Mouse (Mus musculus) liver, embryonic 11.5 days (tissue): ENCODE data around the gene Insm1. TPM values are rescaled to one million over a fixed set of nuclear protein-coding genes. Genes with fewer than 3 reads are reported as not detected.

Experiments
- ATAC-seq: fragments of 200-750 bp; cut with Nextera tagmentation; replicated peaks from 2 replicates; pipeline ENCODE4 v1.8.0; 2017; ENCODE audit warnings: moderate number of reproducible peaks, mild to moderate bottlenecking, moderate TSS enrichment, moderate library complexity; ENCODE audit not compliant: low FRiP score
- DNase-seq: peaks from one replicate; pipeline ENCODE4 v3.0.0-alpha.2; 2017; ENCODE audit warnings: low spot score
- H3K27ac ChIP-seq: fragments of 300-500 bp; sonication (generic); 2 replicates; pipeline ENCODE4 v1.5.1; 2014; ENCODE audit warnings: mild to moderate bottlenecking, low read depth, low read length, control low read depth
- H3K27me3 ChIP-seq: fragments of 300-500 bp; sonication (generic); replicated peaks from 2 replicates; pipeline ENCODE4 v1.6.1; 2014; ENCODE audit warnings: low read length, mixed read lengths; ENCODE audit not compliant: control insufficient read depth, insufficient read depth
- H3K36me3 ChIP-seq: fragments of 300-500 bp; sonication (generic); 2 replicates; pipeline ENCODE4 v1.6.1; 2014; ENCODE audit warnings: mild to moderate bottlenecking, low read length, moderate library complexity, mixed read lengths; ENCODE audit not compliant: control insufficient read depth, insufficient read depth
- H3K4me1 ChIP-seq: fragments of 300-500 bp; sonication (generic); replicated peaks from 2 replicates; pipeline ENCODE4 v1.6.1; 2014; ENCODE audit warnings: low read length, mixed read lengths; ENCODE audit not compliant: control insufficient read depth, insufficient read depth
- H3K4me2 ChIP-seq: fragments of 300-500 bp; sonication (generic); 2 replicates; pipeline ENCODE4 v1.6.1; 2014; ENCODE audit warnings: mild to moderate bottlenecking, control low read depth, moderate library complexity
- H3K4me3 ChIP-seq: fragments of 300-500 bp; sonication (generic); 2 replicates; pipeline ENCODE4 v1.5.1; 2014; ENCODE audit warnings: low read depth, low read length, control low read depth
- H3K9ac ChIP-seq: fragments of 300-500 bp; sonication (generic); 2 replicates; pipeline ENCODE4 v1.6.1; 2014; ENCODE audit warnings: low read depth, low read length, control low read depth
- H3K9me3 ChIP-seq: fragments of 300-500 bp; sonication (generic); 2 replicates; pipeline ENCODE4 v1.6.1; 2016; ENCODE audit warnings: low read length, inconsistent platforms, mixed read lengths; ENCODE audit not compliant: control insufficient read depth
- WGBS: fragments of 180-500 bp; shearing (Covaris S2); extraction: QIAGEN DNeasy Blood & Tissue Kit; methylation state at CpG from one replicate; pipeline ENCODE4 v1.1.7; 2014; 5-methylcytosine and 5-hydroxymethylcytosine counted together
- polyA plus RNA-seq: library from polyadenylated mRNA; unstranded; fragments of >200 nt; fragmentation: Nextera tagmentation; extraction: Ambion mirVana; gene quantifications from 2 replicates; pipeline ENCODE4 v1.2.1, GENCODE M21; 2014

Gene Insm1
- polyA plus RNA-seq, 1 experiment from 2014 or later: not detected

- DNase-seq: no peak
- H3K4me1 ChIP-seq: peaks cover 4% of the 10 kb centered on the region; the same call in 1 of the 2 replicates
- no peaks in the 10 kb centered on the region for H3K36me3 ChIP-seq
- H3K4me3 ChIP-seq: no peak overlapping the region
- no peak overlapping the region for H3K27ac ChIP-seq
- H3K9me3 ChIP-seq: no peaks in the 10 kb centered on the region
- no peak overlapping the region for H3K9ac ChIP-seq
- no peaks in the 10 kb centered on the region for H3K27me3 ChIP-seq
- ATAC-seq: no peak
- no peak overlapping the region for H3K4me2 ChIP-seq
These were observed 41.2 kb downstream of the Insm1 start for GRCm38 (mm10) chr2:146262966-146263365.

GRCm38 (mm10) chr2:146265045-146265444, 43.3 kb downstream of the Insm1 start:
- no peak overlapping the region for H3K4me2 ChIP-seq
- H3K9ac ChIP-seq: no peak overlapping the region
- no peak overlapping the region for H3K27ac ChIP-seq
- 77% methylated on average over 4 of the region's 4 CpGs for WGBS
- ATAC-seq (no peak), DNase-seq (no peak)
- no peak overlapping the region for H3K4me3 ChIP-seq
- H3K27me3 ChIP-seq: no peaks in the 10 kb centered on the region
- no peaks in the 10 kb centered on the region for H3K36me3 ChIP-seq
- no peaks in the 10 kb centered on the region for H3K4me1 ChIP-seq
- no peaks in the 10 kb centered on the region for H3K9me3 ChIP-seq

- Histone ChIP-seq H3K9me3 (no peaks in the 10 kb centered on the region), H3K36me3 (no peaks in the 10 kb centered on the region), H3K27me3 (no peaks in the 10 kb centered on the region), H3K4me1 (no peaks in the 10 kb centered on the region), H3K9ac (no peak overlapping the region), H3K27ac (no peak overlapping the region), H3K4me3 (no peak overlapping the region), H3K4me2 (no peak overlapping the region)
- DNase-seq (no peak), ATAC-seq (no peak)
- 76% methylated on average over 3 of the region's 3 CpGs for WGBS
These were observed 44.8 kb downstream of the Insm1 start for GRCm38 (mm10) chr2:146266539-146266938.
